Mouse (Mus musculus): Measurements from ENCODE around the gene Slc8a2. TPM values are rescaled to one million over a fixed set of nuclear protein-coding genes. Genes with fewer than 3 reads are reported as not detected.

Gene Slc8a2
- polyA plus RNA-seq, 1 experiment, result 0.02 TPM

DNA sequence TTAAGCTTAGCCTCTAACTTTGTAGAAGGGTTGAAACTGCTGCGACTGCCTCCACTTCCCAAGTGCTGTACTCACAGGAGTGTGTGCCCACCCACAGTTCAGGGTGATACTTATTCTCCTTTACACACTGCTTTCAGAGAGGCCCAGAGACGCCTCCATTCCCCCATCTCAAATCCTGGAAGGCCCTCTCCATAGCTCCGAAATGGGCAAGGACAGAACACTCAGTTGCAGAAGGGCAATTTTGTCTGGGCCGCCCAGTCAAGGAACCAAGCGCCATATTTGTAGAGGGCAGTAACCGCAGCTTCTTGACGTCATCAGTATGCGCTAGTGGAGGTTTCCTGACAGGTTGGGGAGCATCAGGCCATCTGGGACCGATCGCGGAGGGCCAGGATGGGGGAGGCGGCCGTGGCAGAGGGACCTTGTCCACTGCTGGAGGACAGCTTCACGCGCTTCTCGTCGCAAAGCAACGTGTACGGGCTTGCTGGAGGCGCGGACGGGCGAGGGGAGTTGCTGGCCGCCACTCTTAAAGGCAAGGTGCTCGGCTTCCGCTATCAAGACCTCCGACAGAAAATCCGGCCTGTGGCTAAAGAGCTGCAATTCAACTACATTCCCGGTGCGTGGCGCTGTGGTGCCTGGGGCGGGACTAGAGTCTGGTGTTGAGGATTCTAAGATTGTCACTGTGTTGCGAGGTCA is 9.9 kb upstream of the Slc8a2 start, which contains the start of gene Kptn:
TSS of gene Kptn (plus strand) at position 327 of the 693 bp plus-strand sequence.
- Histone ChIP-seq H3K4me2 (ENCODE audit: low read depth) (peak within 1 kb of the TSS; percentile 76), H3K27me3 (ENCODE audit: control insufficient read depth, insufficient read depth, insufficient read length) (no peaks in the 10 kb centered on the region), H3K79me2 (ENCODE audit: control insufficient read depth, insufficient read depth) (no peaks in the 10 kb centered on the region), H3K4me3 (peak within 1 kb of the TSS; percentile 52), H3K36me3 (ENCODE audit: control insufficient read depth, insufficient read depth) (no peaks in the 10 kb centered on the region), H3ac (ENCODE audit: control insufficient read depth, insufficient read length) (peak within 1 kb of the TSS; percentile 30)
- TF ChIP-seq E2F4 (IDR thresholded peaks at IDR 0.05; ENCODE audit: insufficient read depth) (no peak), TCF3 (IDR thresholded peaks at IDR 0.05; ENCODE audit: insufficient read length, low read depth) (no peak), REST (IDR thresholded peaks at IDR 0.05; ENCODE audit: insufficient read depth, insufficient read length) (no peak), MAX (IDR thresholded peaks at IDR 0.05; ENCODE audit: low read depth) (no peak), POLR2A (IDR thresholded peaks at IDR 0.05; ENCODE audit: insufficient read length, low read depth) (peak; percentile 48), POLR2AphosphoS2 (IDR thresholded peaks at IDR 0.05; ENCODE audit: insufficient read length, low read depth) (peak; percentile 75), MYOD1 (IDR thresholded peaks at IDR 0.05; ENCODE audit: control insufficient read depth in 1 of 3, insufficient read length in 2 of 3, low read depth in 2 of 3) (no peak), USF1 (IDR thresholded peaks at IDR 0.05; ENCODE audit: low read depth) (no peak), MYOG (IDR thresholded peaks at IDR 0.05; ENCODE audit: control insufficient read depth in 1 of 3, insufficient read depth in 1 of 3, insufficient read length in 2 of 3, low read depth in 2 of 3) (peak in 1 of 3 experiments; percentile 13), SRF (IDR thresholded peaks at IDR 0.05; ENCODE audit: control insufficient read depth, insufficient read length, low read depth) (peak; percentile 69)

DNA sequence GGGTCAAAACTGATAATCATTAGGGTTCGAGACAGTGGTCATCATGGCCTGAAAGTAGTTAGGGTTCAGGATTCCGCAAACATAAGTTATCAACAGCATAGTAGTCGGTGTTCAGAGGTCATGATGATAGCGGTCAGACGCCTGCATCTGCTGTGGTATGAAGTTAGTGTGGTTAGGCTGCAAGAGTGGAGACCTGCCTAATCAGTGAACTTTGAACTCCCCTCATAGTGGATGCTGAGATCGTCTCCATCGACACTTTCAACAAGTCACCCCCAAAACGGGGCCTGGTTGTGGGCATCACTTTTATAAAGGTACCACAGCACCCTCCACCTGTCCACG is 9.4 kb upstream of the Slc8a2 start:
- no peaks in the 10 kb centered on the region for H3K79me2 ChIP-seq (ENCODE audit: control insufficient read depth, insufficient read depth)
- peak overlapping the region; percentile 30 for H3ac ChIP-seq (ENCODE audit: control insufficient read depth, insufficient read length)
- TF ChIP-seq POLR2AphosphoS2 (IDR thresholded peaks at IDR 0.05; ENCODE audit: insufficient read length, low read depth) (no peak), USF1 (IDR thresholded peaks at IDR 0.05; ENCODE audit: low read depth) (no peak), MAX (IDR thresholded peaks at IDR 0.05; ENCODE audit: low read depth) (no peak), REST (IDR thresholded peaks at IDR 0.05; ENCODE audit: insufficient read depth, insufficient read length) (no peak), MYOG (IDR thresholded peaks at IDR 0.05; ENCODE audit: control insufficient read depth in 1 of 3, insufficient read depth in 1 of 3, insufficient read length in 2 of 3, low read depth in 2 of 3) (no peak), TCF3 (IDR thresholded peaks at IDR 0.05; ENCODE audit: insufficient read length, low read depth) (no peak), CEBPB (IDR thresholded peaks at IDR 0.05; ENCODE audit: insufficient read depth, poor library complexity, severe bottlenecking) (no peak), E2F4 (IDR thresholded peaks at IDR 0.05; ENCODE audit: insufficient read depth) (no peak), POLR2A (IDR thresholded peaks at IDR 0.05; ENCODE audit: insufficient read length, low read depth) (no peak), SRF (IDR thresholded peaks at IDR 0.05; ENCODE audit: control insufficient read depth, insufficient read length, low read depth) (no peak), MYOD1 (IDR thresholded peaks at IDR 0.05; ENCODE audit: control insufficient read depth in 1 of 3, insufficient read length in 2 of 3, low read depth in 2 of 3) (no peak)
- H3K27me3 ChIP-seq (ENCODE audit: control insufficient read depth, insufficient read depth, insufficient read length), result no peaks in the 10 kb centered on the region
- peak overlapping the region; percentile 52 for H3K4me3 ChIP-seq
- peak overlapping the region; percentile 74 for H3K4me2 ChIP-seq (ENCODE audit: low read depth)
- H3K36me3 ChIP-seq (ENCODE audit: control insufficient read depth, insufficient read depth), result no peaks in the 10 kb centered on the region

DNA sequence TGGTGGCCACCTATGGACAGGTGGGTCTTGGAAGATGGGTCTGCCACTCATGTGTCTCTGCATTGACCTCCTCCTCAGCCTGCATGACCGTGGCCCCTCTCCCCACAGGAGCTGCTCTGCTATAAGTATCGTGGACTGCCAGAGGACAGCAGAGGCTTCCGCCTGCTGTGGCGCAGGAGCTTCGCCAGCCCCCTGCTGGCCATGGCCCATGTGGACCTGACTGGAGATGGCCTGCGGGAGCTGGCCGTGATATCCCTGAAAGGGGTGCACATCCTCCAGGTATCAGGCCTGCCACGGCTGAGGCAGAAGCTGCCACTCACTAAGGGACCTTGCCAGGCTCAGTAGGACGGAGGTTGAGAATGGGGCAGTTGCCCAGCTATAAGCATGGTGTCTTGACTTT is 3.8 kb upstream of the Slc8a2 start:
- Histone ChIP-seq H3K36me3 (ENCODE audit: control insufficient read depth, insufficient read depth) (no peaks in the 10 kb centered on the region), H3K4me3 (no peak overlapping the region), H3K4me2 (ENCODE audit: low read depth) (no peak overlapping the region), H3ac (ENCODE audit: control insufficient read depth, insufficient read length) (no peak overlapping the region), H3K27me3 (ENCODE audit: control insufficient read depth, insufficient read depth, insufficient read length) (peaks cover 7% of the 10 kb centered on the region), H3K79me2 (ENCODE audit: control insufficient read depth, insufficient read depth) (no peaks in the 10 kb centered on the region)
- no peak for TF ChIP-seq POLR2AphosphoS2 (IDR thresholded peaks at IDR 0.05; ENCODE audit: insufficient read length, low read depth)
- no peak for TF ChIP-seq REST (IDR thresholded peaks at IDR 0.05; ENCODE audit: insufficient read depth, insufficient read length)
- no peak for TF ChIP-seq TCF12 (IDR thresholded peaks at IDR 0.05; ENCODE audit: insufficient read depth, poor library complexity, severe bottlenecking)
- TF ChIP-seq TCF3 (IDR thresholded peaks at IDR 0.05; ENCODE audit: insufficient read length, low read depth), result no peak
- TF ChIP-seq E2F4 (IDR thresholded peaks at IDR 0.05; ENCODE audit: insufficient read depth), result no peak
- TF ChIP-seq MYOG (IDR thresholded peaks at IDR 0.05; ENCODE audit: control insufficient read depth in 1 of 3, insufficient read depth in 1 of 3, insufficient read length in 2 of 3, low read depth in 2 of 3), result no peak
- no peak for TF ChIP-seq CEBPB (IDR thresholded peaks at IDR 0.05; ENCODE audit: insufficient read depth, poor library complexity, severe bottlenecking)
- TF ChIP-seq POLR2A (IDR thresholded peaks at IDR 0.05; ENCODE audit: insufficient read length, low read depth), result no peak
- no peak for TF ChIP-seq MAX (IDR thresholded peaks at IDR 0.05; ENCODE audit: low read depth)
- TF ChIP-seq USF1 (IDR thresholded peaks at IDR 0.05; ENCODE audit: low read depth), result no peak
- TF ChIP-seq MYOD1 (IDR thresholded peaks at IDR 0.05; ENCODE audit: control insufficient read depth in 1 of 3, insufficient read length in 2 of 3, low read depth in 2 of 3), result no peak
- TF ChIP-seq SRF (IDR thresholded peaks at IDR 0.05; ENCODE audit: control insufficient read depth, insufficient read length, low read depth), result no peak

DNA sequence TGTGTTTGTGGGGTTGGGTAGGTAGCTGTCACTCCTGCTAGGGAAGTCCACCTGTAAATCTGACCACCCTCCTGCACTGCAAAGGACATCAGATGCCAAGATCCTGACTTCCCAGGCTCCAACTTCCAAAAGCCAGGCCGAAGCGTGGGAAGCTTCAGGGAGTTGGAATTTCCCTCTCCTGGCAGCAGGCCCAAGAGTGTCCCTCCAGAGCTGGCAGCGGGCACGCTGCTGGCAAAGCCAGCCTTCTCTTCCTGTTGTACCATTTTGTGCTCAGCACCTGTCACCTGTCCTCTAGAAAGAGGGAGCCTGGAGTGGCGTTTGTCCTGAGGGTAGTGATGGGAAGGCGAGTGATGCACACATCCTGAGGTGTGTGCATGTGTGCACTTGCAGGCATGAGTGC is 1.3 kb upstream of the Slc8a2 start:
- H3ac ChIP-seq (ENCODE audit: control insufficient read depth, insufficient read length), result no peak overlapping the region
- H3K79me2 ChIP-seq (ENCODE audit: control insufficient read depth, insufficient read depth), result no peaks in the 10 kb centered on the region
- H3K4me2 ChIP-seq (ENCODE audit: low read depth), result no peak overlapping the region
- no peak overlapping the region for H3K4me3 ChIP-seq
- no peak for TF ChIP-seq MYOG (IDR thresholded peaks at IDR 0.05; ENCODE audit: control insufficient read depth in 1 of 3, insufficient read depth in 1 of 3, insufficient read length in 2 of 3, low read depth in 2 of 3)
- no peak for TF ChIP-seq TCF12 (IDR thresholded peaks at IDR 0.05; ENCODE audit: insufficient read depth, poor library complexity, severe bottlenecking)
- no peak for TF ChIP-seq MAX (IDR thresholded peaks at IDR 0.05; ENCODE audit: low read depth)
- no peak for TF ChIP-seq E2F4 (IDR thresholded peaks at IDR 0.05; ENCODE audit: insufficient read depth)
- no peak for TF ChIP-seq POLR2AphosphoS2 (IDR thresholded peaks at IDR 0.05; ENCODE audit: insufficient read length, low read depth)
- TF ChIP-seq TCF3 (IDR thresholded peaks at IDR 0.05; ENCODE audit: insufficient read length, low read depth), result no peak
- TF ChIP-seq CEBPB (IDR thresholded peaks at IDR 0.05; ENCODE audit: insufficient read depth, poor library complexity, severe bottlenecking), result no peak
- no peak for TF ChIP-seq USF1 (IDR thresholded peaks at IDR 0.05; ENCODE audit: low read depth)
- no peak for TF ChIP-seq REST (IDR thresholded peaks at IDR 0.05; ENCODE audit: insufficient read depth, insufficient read length)
- no peak for TF ChIP-seq SRF (IDR thresholded peaks at IDR 0.05; ENCODE audit: control insufficient read depth, insufficient read length, low read depth)
- TF ChIP-seq POLR2A (IDR thresholded peaks at IDR 0.05; ENCODE audit: insufficient read length, low read depth), result no peak
- no peak for TF ChIP-seq MYOD1 (IDR thresholded peaks at IDR 0.05; ENCODE audit: control insufficient read depth in 1 of 3, insufficient read length in 2 of 3, low read depth in 2 of 3)
- no peaks in the 10 kb centered on the region for H3K36me3 ChIP-seq (ENCODE audit: control insufficient read depth, insufficient read depth)
- peaks cover 28% of the 10 kb centered on the region for H3K27me3 ChIP-seq (ENCODE audit: control insufficient read depth, insufficient read depth, insufficient read length)

Data from myocyte (in vitro differentiated cells).